Mouse (Mus musculus) liver, adult 2 months (tissue): ENCODE data around the gene Pcnx3.

Experiments used
- CTCF ChIP-seq: fragments of 200-500 bp; IDR thresholded peaks from 2 replicates; pipeline ENCODE4 v1.5.1; 2011; ENCODE audit warnings: low read depth, low read length, control low read depth
- POLR2A ChIP-seq: fragments of 200-500 bp; IDR thresholded peaks from 2 replicates; pipeline ENCODE4 v1.6.1; 2011; ENCODE audit warnings: low read length, control low read depth; ENCODE audit not compliant: insufficient read depth; ENCODE audit errors: extremely low read depth

DNA sequence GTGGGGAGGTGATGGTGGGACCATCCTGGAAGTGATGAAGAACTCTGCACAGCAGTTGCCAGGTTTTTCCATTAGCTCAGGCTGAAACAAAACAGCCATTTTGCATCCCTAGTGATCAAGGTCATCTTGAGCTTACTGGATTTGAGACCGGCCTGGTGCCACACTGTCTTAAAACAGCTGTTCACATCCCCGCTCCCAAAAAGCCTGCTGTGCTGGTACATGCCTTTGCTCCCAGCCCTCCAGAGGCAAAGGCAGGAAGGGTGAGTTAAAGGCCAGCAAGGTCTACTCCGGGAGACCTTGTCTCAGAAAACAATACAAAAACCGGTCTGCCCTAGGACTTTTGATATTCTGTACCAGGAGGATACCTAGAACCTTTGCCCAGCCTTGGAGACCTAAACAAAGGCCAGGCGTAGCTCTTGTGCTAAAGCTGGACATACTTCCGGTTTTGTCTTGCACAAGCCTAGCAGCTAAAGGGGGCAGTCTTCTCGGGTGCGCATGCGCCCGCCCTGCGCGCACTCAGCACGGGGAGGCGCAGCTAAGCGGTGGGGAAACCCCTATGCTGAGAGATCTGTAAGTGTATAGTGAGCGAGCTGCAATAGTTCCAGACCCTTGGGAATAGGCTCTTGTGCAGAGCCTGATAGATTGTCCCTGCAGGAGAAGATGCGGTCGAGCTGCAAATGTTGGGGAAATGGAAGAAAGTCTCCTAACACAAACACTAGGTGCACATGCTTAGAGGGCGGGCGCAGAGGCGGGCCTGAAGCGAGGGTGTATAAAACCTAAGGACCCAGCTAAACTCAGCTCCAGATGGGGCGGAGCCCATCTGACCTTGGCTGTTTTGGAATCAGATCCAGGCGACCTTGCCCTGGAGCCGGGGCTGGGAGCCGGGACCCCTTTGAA is 40.1 kb downstream of the Pcnx3 start:
- no peak for TF ChIP-seq POLR2A
- TF ChIP-seq CTCF: no peak
